Mouse (Mus musculus): Measurements from ENCODE around the gene Dpp3. TPM values are rescaled to one million over a fixed set of nuclear protein-coding genes. Genes with fewer than 3 reads are reported as not detected.
"Not testable (repeated sequence)": the region's sequence is repeated elsewhere in the genome, so short reads cannot be mapped to it uniquely, and the experiment has no call there.

Gene Dpp3
- polyA plus RNA-seq (2012; rRNA removed), result 66.9 and 132 TPM in 2 replicates

GRCm38 (mm10) chr19:4927904-4928531, at the start of gene Dpp3:
Dpp3 (minus strand) TSS chr19:4928287.
- Histone ChIP-seq H3K4me1 (ENCODE audit: control insufficient read depth, insufficient read depth, insufficient read length, low read length) (peaks cover 12% of the 10 kb centered on the region; the same call in 1 of the 2 replicates), H3K27ac (ENCODE audit: insufficient read depth, low read depth, low read length) (no peak within 1 kb of the TSS), H3K27me3 (ENCODE audit: control insufficient read depth, insufficient read depth, low read length) (no peaks in the 10 kb centered on the region), H3K36me3 (ENCODE audit: control insufficient read depth, insufficient read depth, low read length) (peaks cover 9% of the 10 kb centered on the region), H3K4me3 (ENCODE audit: low read depth, low read length) (peak within 1 kb of the TSS; percentile 86)
- TF ChIP-seq CTCF (IDR thresholded peaks at IDR 0.05; ENCODE audit: extremely low read depth, insufficient read length, insufficient replicate concordance, low read depth, low read length) (peak; percentile 13; the same call in 1 of the 2 replicates), POLR2A (IDR thresholded peaks at IDR 0.05; ENCODE audit: low read depth, low read length) (peak; percentile 73; the same call in 1 of the 2 replicates)
- under 1% methylated on average over 32 of the region's 32 CpGs for whole genome bisulfite sequencing

- peaks cover 4% of the 10 kb centered on the region for H3K36me3 ChIP-seq (ENCODE audit: control insufficient read depth, insufficient read depth, low read length)
- H3K27me3 ChIP-seq (ENCODE audit: control insufficient read depth, insufficient read depth, low read length), result no peaks in the 10 kb centered on the region
- no peaks in the 10 kb centered on the region for H3K4me1 ChIP-seq (ENCODE audit: control insufficient read depth, insufficient read depth, insufficient read length, low read length)
- no peak overlapping the region for H3K4me3 ChIP-seq (ENCODE audit: low read depth, low read length)
- TF ChIP-seq CTCF (IDR thresholded peaks at IDR 0.05; ENCODE audit: extremely low read depth, insufficient read length, insufficient replicate concordance, low read depth, low read length) (peak; percentile 33; the same call in 1 of the 2 replicates), POLR2A (IDR thresholded peaks at IDR 0.05; ENCODE audit: low read depth, low read length) (no peak)
- WGBS, result 80% methylated on average over 2 of the region's 2 CpGs
- H3K27ac ChIP-seq (ENCODE audit: insufficient read depth, low read depth, low read length), result no peak overlapping the region
Measured at GRCm38 (mm10) chr19:4968236-4968635, 40.1 kb upstream of the Dpp3 start.

- Histone ChIP-seq H3K4me3 (ENCODE audit: low read depth, low read length) (peak within 1 kb of the TSS; percentile 88), H3K4me1 (ENCODE audit: control insufficient read depth, insufficient read depth, insufficient read length, low read length) (no peaks in the 10 kb centered on the region), H3K27me3 (ENCODE audit: control insufficient read depth, insufficient read depth, low read length) (no peaks in the 10 kb centered on the region), H3K36me3 (ENCODE audit: control insufficient read depth, insufficient read depth, low read length) (peaks cover 4% of the 10 kb centered on the region), H3K27ac (ENCODE audit: insufficient read depth, low read depth, low read length) (peak within 1 kb of the TSS; percentile 36; the same call in 1 of the 2 replicates)
- peak; percentile 87; the same call in 1 of the 2 replicates for TF ChIP-seq CTCF (IDR thresholded peaks at IDR 0.05; ENCODE audit: extremely low read depth, insufficient read length, insufficient replicate concordance, low read depth, low read length)
- TF ChIP-seq POLR2A (IDR thresholded peaks at IDR 0.05; ENCODE audit: low read depth, low read length), result no peak
- WGBS, result under 1% methylated on average over 34 of the region's 34 CpGs
Measured at GRCm38 (mm10) chr19:4961928-4962601, 34.0 kb upstream of the Dpp3 start, which contains the start of gene Mrpl11. Mrpl11 (plus strand) TSS chr19:4962147.

GRCm38 (mm10) chr19:4948641-4949040, 20.6 kb upstream of the Dpp3 start:
- H3K4me1 ChIP-seq (ENCODE audit: control insufficient read depth, insufficient read depth, insufficient read length, low read length); H3K4me3 ChIP-seq (ENCODE audit: low read depth, low read length); H3K36me3 ChIP-seq (ENCODE audit: control insufficient read depth, insufficient read depth, low read length); H3K27ac ChIP-seq (ENCODE audit: insufficient read depth, low read depth, low read length); H3K27me3 ChIP-seq (ENCODE audit: control insufficient read depth, insufficient read depth, low read length): not testable (repeated sequence)
- 78% methylated on average over 9 of the region's 9 CpGs for WGBS

DNA sequence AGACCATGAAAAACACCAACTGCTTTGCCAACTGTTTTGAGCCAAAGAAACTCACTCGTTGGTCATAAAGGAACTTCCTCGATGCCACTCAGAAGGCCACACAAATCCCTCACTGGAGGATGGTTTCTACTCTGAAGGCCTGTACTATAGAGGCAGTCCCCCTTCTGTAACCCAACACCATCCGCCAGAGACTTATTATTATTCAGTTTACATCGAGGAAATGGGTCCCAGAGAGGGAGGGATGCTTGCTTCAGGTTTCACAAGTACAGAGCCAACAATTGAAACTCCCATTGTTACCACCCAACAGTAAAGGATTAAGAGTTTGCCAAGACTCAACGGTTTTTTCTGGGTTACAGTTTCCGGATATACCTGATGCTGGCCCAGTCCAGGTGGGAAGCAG, 17.5 kb upstream of the Dpp3 start:
- Histone ChIP-seq H3K36me3 (ENCODE audit: control insufficient read depth, insufficient read depth, low read length) (no peaks in the 10 kb centered on the region), H3K27me3 (ENCODE audit: control insufficient read depth, insufficient read depth, low read length) (no peaks in the 10 kb centered on the region), H3K27ac (ENCODE audit: insufficient read depth, low read depth, low read length) (no peak overlapping the region), H3K4me1 (ENCODE audit: control insufficient read depth, insufficient read depth, insufficient read length, low read length) (peaks cover 4% of the 10 kb centered on the region; the same call in 1 of the 2 replicates), H3K4me3 (ENCODE audit: low read depth, low read length) (no peak overlapping the region)
- WGBS, result 59% methylated on average over 6 of the region's 6 CpGs
- TF ChIP-seq CTCF (IDR thresholded peaks at IDR 0.05; ENCODE audit: extremely low read depth, insufficient read length, insufficient replicate concordance, low read depth, low read length), result no peak
- no peak for TF ChIP-seq POLR2A (IDR thresholded peaks at IDR 0.05; ENCODE audit: low read depth, low read length)

GRCm38 (mm10) chr19:4943253-4943588, 15.1 kb upstream of the Dpp3 start:
- TF ChIP-seq CTCF (IDR thresholded peaks at IDR 0.05; ENCODE audit: extremely low read depth, insufficient read length, insufficient replicate concordance, low read depth, low read length) (no peak), POLR2A (IDR thresholded peaks at IDR 0.05; ENCODE audit: low read depth, low read length) (no peak)
- 5% methylated on average over 13 of the region's 13 CpGs for WGBS
- H3K4me3 ChIP-seq (ENCODE audit: low read depth, low read length), result peak overlapping the region; percentile 67
- H3K27ac ChIP-seq (ENCODE audit: insufficient read depth, low read depth, low read length), result no peak overlapping the region
- no peaks in the 10 kb centered on the region for H3K36me3 ChIP-seq (ENCODE audit: control insufficient read depth, insufficient read depth, low read length)
- H3K4me1 ChIP-seq (ENCODE audit: control insufficient read depth, insufficient read depth, insufficient read length, low read length), result peaks cover 4% of the 10 kb centered on the region; the same call in 1 of the 2 replicates
- H3K27me3 ChIP-seq (ENCODE audit: control insufficient read depth, insufficient read depth, low read length), result no peaks in the 10 kb centered on the region

- Histone ChIP-seq H3K27me3 (ENCODE audit: control insufficient read depth, insufficient read depth, low read length) (no peaks in the 10 kb centered on the region), H3K27ac (ENCODE audit: insufficient read depth, low read depth, low read length) (no peak within 1 kb of the TSS), H3K4me1 (ENCODE audit: control insufficient read depth, insufficient read depth, insufficient read length, low read length) (peaks cover 4% of the 10 kb centered on the region; the same call in 1 of the 2 replicates), H3K36me3 (ENCODE audit: control insufficient read depth, insufficient read depth, low read length) (no peaks in the 10 kb centered on the region), H3K4me3 (ENCODE audit: low read depth, low read length) (peak within 1 kb of the TSS; percentile 67)
- TF ChIP-seq CTCF (IDR thresholded peaks at IDR 0.05; ENCODE audit: extremely low read depth, insufficient read length, insufficient replicate concordance, low read depth, low read length) (no peak), POLR2A (IDR thresholded peaks at IDR 0.05; ENCODE audit: low read depth, low read length) (no peak)
- 1% methylated on average over 48 of the region's 55 CpGs for WGBS
Measured at GRCm38 (mm10) chr19:4942551-4943252, 14.6 kb upstream of the Dpp3 start, which contains the start of gene Peli3. Peli3 (minus strand) TSS chr19:4943127.

All from small intestine, adult 2 months (tissue).